Mouse (Mus musculus): ENCODE measurements around the gene Chn2. TPM values are rescaled to one million over a fixed set of nuclear protein-coding genes. Genes with fewer than 3 reads are reported as not detected.

The Chn2 gene
- polyA plus RNA-seq, 2 experiments from 2014 or later = 5.6 to 6.3 TPM

Other genes with a start within 250 kb of the Chn2 start
- gene Tril, start 218.7 kb upstream of the Chn2 start, polyA plus RNA-seq (2017; shearing (Covaris generic)) = not detected
- not detected for gene Cpvl, start 60.9 kb upstream of the Chn2 start, polyA plus RNA-seq (2017; shearing (Covaris generic))

All from activated CD4-positive, CD25-positive, alpha-beta regulatory T cell, adult 4 months (primary cell).